Mouse (Mus musculus): ENCODE results near the gene Trpv1.

The Trpv1 gene

GRCm38 (mm10) chr11:73235990-73236701 is 2.1 kb downstream of the Trpv1 start:
- DNase-seq (ENCODE audit: low spot score), result no peak

GRCm38 (mm10) chr11:73236731-73237130 is 2.6 kb downstream of the Trpv1 start:
- no peak for DNase-seq (ENCODE audit: low spot score)

- DNase-seq (ENCODE audit: low spot score), result no peak
Observed at GRCm38 (mm10) chr11:73242199-73242598, 8.1 kb downstream of the Trpv1 start.

GRCm38 (mm10) chr11:73242777-73243176 is 8.7 kb downstream of the Trpv1 start:
- no peak for DNase-seq (ENCODE audit: low spot score)

- no peak for DNase-seq (ENCODE audit: low spot score)
Observed at GRCm38 (mm10) chr11:73257362-73257945, 23.4 kb downstream of the Trpv1 start.

- no peak for DNase-seq (ENCODE audit: low spot score)
Observed at GRCm38 (mm10) chr11:73258664-73259063, 24.6 kb downstream of the Trpv1 start.

GRCm38 (mm10) chr11:73260457-73260856 is 26.4 kb downstream of the Trpv1 start:
- DNase-seq (ENCODE audit: low spot score), result no peak

GRCm38 (mm10) chr11:73261385-73261784 is 27.3 kb downstream of the Trpv1 start:
- no peak for DNase-seq (ENCODE audit: low spot score)

- DNase-seq (ENCODE audit: low spot score), result no peak
Observed at GRCm38 (mm10) chr11:73267267-73267666, 33.2 kb downstream of the Trpv1 start, which contains the start of gene Trpv3. TSS of gene Trpv3 (plus strand) at chr11:73267388.

- DNase-seq (ENCODE audit: low spot score), result no peak
Observed at GRCm38 (mm10) chr11:73274821-73275220, 40.7 kb downstream of the Trpv1 start.

- no peak for DNase-seq (ENCODE audit: low spot score)
Observed at GRCm38 (mm10) chr11:73280710-73281109, 46.6 kb downstream of the Trpv1 start.

GRCm38 (mm10) chr11:73281528-73282027 is 47.5 kb downstream of the Trpv1 start:
- DNase-seq (ENCODE audit: low spot score), result no peak

GRCm38 (mm10) chr11:73283369-73283768 is 49.3 kb downstream of the Trpv1 start:
- no peak for DNase-seq (ENCODE audit: low spot score)

- no peak for DNase-seq (ENCODE audit: low spot score)
Observed at GRCm38 (mm10) chr11:73283926-73284325, 49.8 kb downstream of the Trpv1 start.

GRCm38 (mm10) chr11:73284351-73284750 is 50.3 kb downstream of the Trpv1 start:
- no peak for DNase-seq (ENCODE audit: low spot score)

- no peak for DNase-seq (ENCODE audit: low spot score)
Observed at GRCm38 (mm10) chr11:73289621-73290020, 55.5 kb downstream of the Trpv1 start.

- no peak for DNase-seq (ENCODE audit: low spot score)
Observed at GRCm38 (mm10) chr11:73303123-73303522, 69.0 kb downstream of the Trpv1 start.
